Mouse (Mus musculus): Measurements from ENCODE around the gene Hmg20b. TPM values are rescaled to one million over a fixed set of nuclear protein-coding genes. Genes with fewer than 3 reads are reported as not detected.

Gene Hmg20b
- polyA plus RNA-seq, 1 experiment, result 89.0 TPM

DNA sequence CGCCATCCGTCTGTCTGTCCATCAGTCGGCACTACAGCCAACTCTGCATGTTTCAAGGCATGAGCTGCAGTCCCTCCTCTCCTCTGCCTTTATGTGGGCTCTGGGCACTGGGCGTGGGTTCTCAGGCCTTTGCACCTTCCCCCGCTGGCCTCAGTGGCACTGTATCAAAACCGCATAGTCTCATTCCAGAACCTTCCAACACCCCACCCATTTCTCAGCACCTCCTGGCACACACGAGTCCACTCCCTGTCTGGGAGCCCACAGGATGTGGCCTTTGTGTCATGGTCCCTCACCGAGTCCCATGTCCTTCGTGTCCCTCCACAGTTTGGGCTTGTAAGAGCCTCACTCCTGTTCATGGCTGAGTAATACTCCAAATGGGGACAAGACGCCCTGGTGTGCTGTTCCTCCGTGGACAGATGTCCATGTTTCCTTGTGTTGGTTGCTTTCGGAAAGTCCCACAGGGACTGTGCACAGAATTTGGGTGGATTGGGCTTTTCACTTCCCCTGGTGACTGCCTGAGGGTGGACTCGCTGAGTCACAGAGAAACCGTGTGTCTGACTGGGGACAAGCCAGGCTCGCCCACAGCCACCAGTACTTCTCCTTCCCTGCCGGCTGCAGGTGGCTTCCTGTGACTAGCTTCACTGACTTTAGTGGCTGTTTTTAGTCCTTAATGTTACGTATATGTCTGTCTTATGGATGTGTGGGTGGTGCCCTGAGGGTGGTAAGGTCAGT lies 51.7 kb downstream of the Hmg20b start:
- TF ChIP-seq USF1 (IDR thresholded peaks at IDR 0.05; ENCODE audit: low read depth), result no peak
- no peak for TF ChIP-seq CEBPB (IDR thresholded peaks at IDR 0.05; ENCODE audit: low read depth)
- no peak for TF ChIP-seq FOSL1 (IDR thresholded peaks at IDR 0.05; ENCODE audit: insufficient read depth, low read length, poor library complexity, severe bottlenecking)
- no peak for TF ChIP-seq MAX (IDR thresholded peaks at IDR 0.05)
- TF ChIP-seq MYOG (IDR thresholded peaks at IDR 0.05; ENCODE audit: control insufficient read depth, extremely low read depth, insufficient read length), result no peak
- no peak for TF ChIP-seq MYOD1 (IDR thresholded peaks at IDR 0.05; ENCODE audit: control insufficient read depth, insufficient read length, low read depth)
- TF ChIP-seq CTCF (IDR thresholded peaks at IDR 0.05; ENCODE audit: control insufficient read depth, insufficient read depth, insufficient read length), result no peak
- peaks cover 51% of the 10 kb centered on the region for H3K79me3 ChIP-seq (ENCODE audit: low read depth)
- no peaks in the 10 kb centered on the region for H3K27me3 ChIP-seq (ENCODE audit: control insufficient read depth, insufficient read depth, insufficient read length)
- peaks cover 94% of the 10 kb centered on the region for H3K79me2 ChIP-seq (ENCODE audit: control insufficient read depth, insufficient read depth)
- no peaks in the 10 kb centered on the region for H3K36me3 ChIP-seq (ENCODE audit: control insufficient read depth, insufficient read depth)
- no peak overlapping the region for H3ac ChIP-seq (ENCODE audit: control insufficient read depth, insufficient read length, low read depth)
- no peak overlapping the region for H3K4me3 ChIP-seq (ENCODE audit: insufficient read depth, poor library complexity, severe bottlenecking)

DNA sequence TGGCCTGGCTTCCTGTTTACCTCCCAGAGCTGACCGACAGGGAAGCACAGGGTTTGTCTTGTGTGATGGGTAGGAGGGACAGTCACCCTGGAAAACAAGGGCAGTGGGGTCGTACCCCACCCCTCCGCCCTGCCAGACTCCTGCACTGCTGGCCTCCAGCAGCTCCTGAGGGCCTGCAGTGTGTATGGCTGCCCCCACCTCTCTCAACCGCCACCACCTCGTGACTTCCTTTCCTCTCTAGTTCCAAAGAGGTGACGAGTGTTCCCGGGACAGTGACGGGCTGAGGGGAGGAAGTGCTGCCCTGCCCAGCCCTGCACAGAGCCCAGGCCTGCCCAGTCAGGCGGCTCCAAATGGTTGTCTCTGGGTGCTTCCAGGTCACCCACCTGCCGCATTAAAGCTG lies 52.4 kb downstream of the Hmg20b start:
- no peak for TF ChIP-seq USF1 (IDR thresholded peaks at IDR 0.05; ENCODE audit: low read depth)
- TF ChIP-seq CTCF (IDR thresholded peaks at IDR 0.05; ENCODE audit: control insufficient read depth, insufficient read depth, insufficient read length), result no peak
- TF ChIP-seq CEBPB (IDR thresholded peaks at IDR 0.05; ENCODE audit: low read depth), result no peak
- TF ChIP-seq MAX (IDR thresholded peaks at IDR 0.05), result no peak
- TF ChIP-seq MYOG (IDR thresholded peaks at IDR 0.05; ENCODE audit: control insufficient read depth, extremely low read depth, insufficient read length), result no peak
- TF ChIP-seq MYOD1 (IDR thresholded peaks at IDR 0.05; ENCODE audit: control insufficient read depth, insufficient read length, low read depth), result no peak
- TF ChIP-seq FOSL1 (IDR thresholded peaks at IDR 0.05; ENCODE audit: insufficient read depth, low read length, poor library complexity, severe bottlenecking), result no peak
- Histone ChIP-seq H3ac (ENCODE audit: control insufficient read depth, insufficient read length, low read depth) (no peak overlapping the region), H3K79me2 (ENCODE audit: control insufficient read depth, insufficient read depth) (peaks cover 94% of the 10 kb centered on the region), H3K27me3 (ENCODE audit: control insufficient read depth, insufficient read depth, insufficient read length) (no peaks in the 10 kb centered on the region), H3K79me3 (ENCODE audit: low read depth) (peaks cover 52% of the 10 kb centered on the region), H3K4me3 (ENCODE audit: insufficient read depth, poor library complexity, severe bottlenecking) (no peak overlapping the region), H3K36me3 (ENCODE audit: control insufficient read depth, insufficient read depth) (no peaks in the 10 kb centered on the region)

DNA sequence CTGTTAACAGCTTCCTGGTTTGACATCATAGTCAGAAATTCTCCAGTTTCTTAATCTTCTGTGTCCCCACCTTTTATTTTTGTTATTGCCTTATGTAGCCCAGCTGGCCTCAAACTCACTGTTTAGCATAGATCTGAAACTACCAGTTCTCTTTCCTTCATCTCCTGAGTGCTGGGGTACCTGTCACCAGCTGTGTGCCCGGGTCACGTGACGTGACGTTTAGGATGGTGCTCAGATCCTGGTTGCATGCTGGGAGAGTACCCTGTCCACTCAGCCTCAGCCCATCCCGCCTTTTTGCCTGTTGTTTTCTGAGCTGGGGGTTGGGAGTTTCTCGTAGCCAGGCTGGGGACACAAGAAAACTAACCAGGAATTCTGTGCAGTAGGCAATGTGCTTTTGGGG lies 53.0 kb downstream of the Hmg20b start:
- TF ChIP-seq MYOD1 (IDR thresholded peaks at IDR 0.05; ENCODE audit: control insufficient read depth, insufficient read length, low read depth), result no peak
- Histone ChIP-seq H3K27me3 (ENCODE audit: control insufficient read depth, insufficient read depth, insufficient read length) (no peaks in the 10 kb centered on the region), H3K36me3 (ENCODE audit: control insufficient read depth, insufficient read depth) (no peaks in the 10 kb centered on the region), H3K79me2 (ENCODE audit: control insufficient read depth, insufficient read depth) (peaks cover 93% of the 10 kb centered on the region), H3K4me3 (ENCODE audit: insufficient read depth, poor library complexity, severe bottlenecking) (no peak overlapping the region), H3K79me3 (ENCODE audit: low read depth) (peaks cover 52% of the 10 kb centered on the region), H3ac (ENCODE audit: control insufficient read depth, insufficient read length, low read depth) (no peak overlapping the region)

Small RNA genes within 50 kb of the gene (microRNA-seq; reads per million reads assigned to microRNA genes)
- 0.44 reads per million, percentile 6 among the genes with 10 or more reads in this experiment for gene Mir6913 (ENCODE audit: borderline microRNAs expressed)

Other genes starting within 250 kb of the Hmg20b start
- 92.2 TPM for gene Map2k2, start 244.6 kb downstream of the Hmg20b start, polyA plus RNA-seq (2012; fragmentation: generic; extraction: Trizol)
- gene Zbtb7a, start 215.3 kb downstream of the Hmg20b start, polyA plus RNA-seq (2012; fragmentation: generic; extraction: Trizol), result 19.9 TPM
- 31.6 TPM for gene Pias4, start 182.6 kb downstream of the Hmg20b start, polyA plus RNA-seq (2012; fragmentation: generic; extraction: Trizol)
- 2,537 TPM for gene Eef2, start 173.8 kb downstream of the Hmg20b start, polyA plus RNA-seq (2012; fragmentation: generic; extraction: Trizol)
- gene Dapk3, start 167.5 kb downstream of the Hmg20b start, polyA plus RNA-seq (2012; fragmentation: generic; extraction: Trizol), result 72.8 TPM
- gene 4930442H23Rik, start 166.6 kb downstream of the Hmg20b start, polyA plus RNA-seq (2012; fragmentation: generic; extraction: Trizol), result 0.07 TPM
- gene Nmrk2, start 148.4 kb downstream of the Hmg20b start, polyA plus RNA-seq (2012; fragmentation: generic; extraction: Trizol), result 0.18 TPM
- 0.26 TPM for gene Atcay, start 119.6 kb downstream of the Hmg20b start, polyA plus RNA-seq (2012; fragmentation: generic; extraction: Trizol)
- 0.19 TPM for gene Zfr2, start 117.3 kb downstream of the Hmg20b start, polyA plus RNA-seq (2012; fragmentation: generic; extraction: Trizol)
- gene Matk, start 97.5 kb downstream of the Hmg20b start, polyA plus RNA-seq (2012; fragmentation: generic; extraction: Trizol), result 0.98 TPM
- 174 TPM for gene Mrpl54, start 83.5 kb downstream of the Hmg20b start, polyA plus RNA-seq (2012; fragmentation: generic; extraction: Trizol)
- 103 TPM for gene Apba3, start 83.5 kb downstream of the Hmg20b start, polyA plus RNA-seq (2012; fragmentation: generic; extraction: Trizol)
- not detected for gene Tjp3, start 58.9 kb downstream of the Hmg20b start, polyA plus RNA-seq (2012; fragmentation: generic; extraction: Trizol)
- gene Pip5k1c, start 57.5 kb downstream of the Hmg20b start, polyA plus RNA-seq (2012; fragmentation: generic; extraction: Trizol), result 33.3 TPM
- gene Cactin, start 29.4 kb downstream of the Hmg20b start, polyA plus RNA-seq (2012; fragmentation: generic; extraction: Trizol), result 48.1 TPM
- 0.02 TPM for gene Tbxa2r, start 21.7 kb downstream of the Hmg20b start, polyA plus RNA-seq (2012; fragmentation: generic; extraction: Trizol)
- 0.08 TPM for gene Gipc3, start 7.2 kb downstream of the Hmg20b start, polyA plus RNA-seq (2012; fragmentation: generic; extraction: Trizol)
- gene Mfsd12, start 7.0 kb upstream of the Hmg20b start, polyA plus RNA-seq (2012; fragmentation: generic; extraction: Trizol), result 8.2 TPM
- gene 4930404N11Rik, start 15.3 kb upstream of the Hmg20b start, polyA plus RNA-seq (2012; fragmentation: generic; extraction: Trizol), result 0.51 TPM
- 61.6 TPM for gene Fzr1, start 28.0 kb upstream of the Hmg20b start, polyA plus RNA-seq (2012; fragmentation: generic; extraction: Trizol)
- gene Dohh, start 33.9 kb upstream of the Hmg20b start, polyA plus RNA-seq (2012; fragmentation: generic; extraction: Trizol), result 148 TPM
- 1.7 TPM for gene Gm48551, start 34.0 kb upstream of the Hmg20b start, polyA plus RNA-seq (2012; fragmentation: generic; extraction: Trizol)
- gene Gm48552, start 38.5 kb upstream of the Hmg20b start, polyA plus RNA-seq (2012; fragmentation: generic; extraction: Trizol), result 0.20 TPM
- 0.32 TPM for gene Smim24, start 42.6 kb upstream of the Hmg20b start, polyA plus RNA-seq (2012; fragmentation: generic; extraction: Trizol)
- gene Nfic, start 105.2 kb upstream of the Hmg20b start, polyA plus RNA-seq (2012; fragmentation: generic; extraction: Trizol), result 86.7 TPM
- gene Celf5, start 132.2 kb upstream of the Hmg20b start, polyA plus RNA-seq (2012; fragmentation: generic; extraction: Trizol), result 1.0 TPM
- gene Ncln, start 145.9 kb upstream of the Hmg20b start, polyA plus RNA-seq (2012; fragmentation: generic; extraction: Trizol), result 122 TPM
- gene S1pr4, start 149.7 kb upstream of the Hmg20b start, polyA plus RNA-seq (2012; fragmentation: generic; extraction: Trizol), result 0.02 TPM
- 0.16 TPM for gene Gna15, start 173.7 kb upstream of the Hmg20b start, polyA plus RNA-seq (2012; fragmentation: generic; extraction: Trizol)
- gene Gna11, start 194.7 kb upstream of the Hmg20b start, polyA plus RNA-seq (2012; fragmentation: generic; extraction: Trizol), result 77.6 TPM
- 532 TPM for gene Aes, start 209.0 kb upstream of the Hmg20b start, polyA plus RNA-seq (2012; fragmentation: generic; extraction: Trizol)
- 7.1 TPM for gene Tle2, start 224.1 kb upstream of the Hmg20b start, polyA plus RNA-seq (2012; fragmentation: generic; extraction: Trizol)